Mouse (Mus musculus) mesoderm, embryonic 11.5 days (tissue): Measurements from ENCODE around the gene Myd88.

ENCODE experiments used
- DNase-seq: peaks from one replicate; pipeline ENCODE4 v3.0.0-alpha.2; 2012; ENCODE audit warnings: low read depth, low spot score

Myd88 gene

GRCm38 (mm10) chr9:119340212-119340580, 1.0 kb downstream of the Myd88 start:
- no peak for DNase-seq

DNA sequence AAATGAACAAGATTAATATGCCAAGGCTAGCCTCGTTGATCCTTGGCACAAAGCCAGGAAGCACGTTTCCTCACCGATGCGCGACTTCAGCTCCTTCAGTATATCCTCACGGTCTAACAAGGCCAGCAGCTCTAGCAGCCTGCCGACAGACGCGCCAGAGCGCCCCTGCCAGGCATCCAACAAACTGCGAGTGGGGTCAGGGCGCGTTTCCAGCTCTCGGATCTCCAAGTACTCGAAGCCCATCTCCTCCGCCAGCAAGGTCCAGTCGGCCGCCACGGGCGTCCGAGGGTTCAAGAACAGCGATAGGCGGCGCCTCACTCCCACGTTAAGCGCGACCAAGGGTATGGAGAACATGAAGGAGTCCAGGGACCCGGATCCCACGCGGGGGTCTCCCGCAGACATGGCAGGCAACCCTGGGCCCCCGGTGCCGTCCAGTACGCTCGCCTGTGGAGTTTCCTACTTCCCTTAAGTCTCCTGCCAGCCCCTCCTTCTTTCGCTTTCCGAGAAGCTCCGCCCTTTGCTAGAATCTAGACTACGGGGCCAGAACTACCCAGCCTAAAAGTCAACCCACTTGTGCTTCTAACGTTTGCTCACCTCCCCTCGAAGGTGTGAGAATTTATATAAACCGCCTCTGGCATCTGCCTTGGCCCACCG, 1.5 kb downstream of the Myd88 start, which contains the start of gene Acaa1a:
TSS of gene Acaa1a (plus strand) at position 119 of the 654 bp plus-strand sequence.
- peak; percentile 50 for DNase-seq

DNA sequence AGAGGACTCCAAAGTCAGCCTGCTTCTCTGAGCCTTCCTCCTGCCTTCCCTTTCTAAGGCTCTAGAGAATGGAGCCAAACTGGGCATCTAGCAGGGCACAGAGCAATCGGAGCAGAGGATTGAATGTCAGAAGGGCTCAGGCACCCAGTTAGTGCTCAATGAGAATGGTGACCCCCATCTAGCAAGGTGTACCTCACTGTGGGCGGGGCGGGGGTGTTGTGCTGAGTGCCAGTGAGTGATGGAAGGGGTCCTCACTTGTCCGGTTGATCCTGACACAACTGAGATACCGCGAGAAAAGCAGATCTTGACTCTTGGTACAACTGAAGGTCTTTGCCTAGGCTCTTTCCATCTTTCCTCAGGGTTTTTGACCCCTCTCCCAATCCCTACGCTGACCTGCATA, 2.1 kb downstream of the Myd88 start:
- no peak for DNase-seq

GRCm38 (mm10) chr9:119338350-119338749, 2.9 kb downstream of the Myd88 start:
- no peak for DNase-seq

GRCm38 (mm10) chr9:119337842-119338241, 3.4 kb downstream of the Myd88 start:
- DNase-seq, result no peak

DNA sequence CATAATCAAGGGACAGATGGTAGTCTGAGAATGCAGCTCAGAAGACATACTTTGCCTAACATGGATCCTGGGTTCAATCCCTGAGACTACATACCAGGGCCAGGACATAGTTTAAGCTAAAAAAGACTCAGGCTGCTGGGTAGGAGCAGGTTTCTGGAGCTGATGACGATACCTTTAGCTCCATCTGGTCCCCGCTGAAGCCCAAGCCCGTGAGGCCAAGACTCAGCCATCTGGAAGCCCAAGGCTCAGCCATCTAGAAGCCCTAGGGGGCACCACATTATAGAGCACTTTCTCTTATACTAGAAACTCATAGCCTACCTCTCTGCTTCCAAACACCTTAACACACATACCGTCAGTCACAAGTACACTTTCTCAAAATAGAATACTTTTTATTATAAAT, 5.6 kb downstream of the Myd88 start:
- no peak for DNase-seq

DNA sequence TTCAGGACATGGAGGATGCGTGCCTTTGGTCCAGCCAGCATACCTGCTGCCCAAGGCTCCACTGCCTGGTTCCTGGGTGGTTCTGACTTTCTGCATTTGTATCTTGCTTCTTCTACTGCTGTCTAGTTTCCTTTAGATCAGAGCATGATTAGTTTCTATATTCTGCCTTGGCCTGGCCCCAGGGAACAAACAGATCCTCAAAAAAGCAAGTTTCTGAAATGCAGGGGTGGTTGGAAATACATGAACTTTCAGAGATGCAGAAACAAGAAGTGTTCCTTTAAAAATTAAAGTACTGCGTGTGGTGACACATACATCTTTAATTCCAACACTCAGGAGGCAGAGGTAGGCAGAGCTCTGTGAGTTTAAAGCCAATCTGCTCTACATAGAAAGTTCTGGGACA, 6.4 kb downstream of the Myd88 start:
- no peak for DNase-seq

DNA sequence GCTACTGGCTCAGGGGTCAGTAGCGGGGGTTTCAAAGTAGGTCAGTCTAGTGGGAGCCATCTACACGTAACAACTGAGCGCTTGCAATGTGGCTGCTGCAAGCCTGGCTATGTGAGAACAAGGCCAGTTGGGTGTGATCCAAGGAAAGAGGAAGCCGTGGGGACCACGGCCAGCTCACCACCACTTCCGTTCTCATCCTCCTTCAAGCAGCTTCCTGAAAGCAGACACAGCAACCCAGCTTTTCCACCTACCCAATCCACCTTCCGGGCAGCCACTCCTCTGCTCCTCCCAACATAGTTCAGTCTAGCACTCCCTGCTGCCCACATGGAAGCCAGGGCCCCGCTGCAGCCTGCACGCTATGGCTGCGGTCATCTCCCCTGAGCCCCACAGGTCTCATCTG, 6.9 kb downstream of the Myd88 start:
- no peak for DNase-seq

DNA sequence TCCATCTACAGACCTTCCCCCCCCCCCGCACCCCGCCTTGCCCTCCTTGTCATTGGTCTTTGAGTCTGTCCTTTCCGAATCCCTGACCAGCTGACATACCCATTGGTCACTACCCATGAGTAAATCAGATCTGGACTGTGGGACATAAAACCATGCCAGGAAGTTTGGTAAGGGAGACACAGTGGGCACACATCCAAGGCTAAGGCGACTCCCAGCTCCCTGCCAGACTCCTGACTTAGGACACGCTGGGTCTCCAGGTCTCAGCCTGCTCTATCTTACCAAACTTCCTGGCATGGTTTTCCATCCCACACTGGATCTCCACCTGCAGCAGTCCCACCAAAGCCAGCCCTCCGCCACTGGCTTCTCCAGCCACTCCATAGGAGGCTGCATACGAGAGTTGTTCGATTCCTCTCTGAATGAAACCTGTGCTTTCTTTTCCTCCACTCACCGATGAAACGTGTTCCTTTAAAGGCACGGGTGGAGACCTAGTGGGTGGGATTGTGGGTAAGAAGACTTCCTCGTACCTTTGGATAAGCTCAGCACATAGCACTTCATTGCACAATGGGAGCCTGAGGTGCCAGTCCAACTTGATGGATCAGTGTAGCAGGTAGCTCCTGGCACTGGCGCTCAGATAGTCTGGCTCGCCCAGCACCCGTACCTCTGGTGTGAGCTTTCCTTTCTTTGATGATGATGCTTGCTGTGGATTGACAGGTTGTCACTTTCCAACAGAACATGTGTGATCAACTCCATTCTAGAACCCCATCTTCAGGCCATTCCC, 10.8 kb downstream of the Myd88 start:
- DNase-seq, result no peak

DNA sequence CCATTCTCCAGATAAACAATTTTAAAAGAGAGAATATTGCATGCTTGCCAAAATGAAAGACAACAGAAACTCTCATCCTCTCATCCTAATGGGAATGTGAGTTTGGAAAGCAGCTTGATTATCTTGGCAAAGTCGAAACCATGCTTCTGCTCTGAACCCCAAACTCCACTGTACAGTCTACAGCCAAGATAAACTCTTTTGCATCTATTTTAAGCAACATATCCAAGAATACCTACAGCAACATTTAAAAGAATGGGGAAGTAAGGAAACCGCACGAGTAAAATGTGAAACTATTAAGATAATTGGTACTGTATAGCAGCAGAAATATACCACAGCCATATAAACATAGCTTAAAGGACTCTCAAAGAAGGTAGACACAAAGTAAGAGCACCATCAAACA, 12.7 kb downstream of the Myd88 start:
- no peak for DNase-seq

DNA sequence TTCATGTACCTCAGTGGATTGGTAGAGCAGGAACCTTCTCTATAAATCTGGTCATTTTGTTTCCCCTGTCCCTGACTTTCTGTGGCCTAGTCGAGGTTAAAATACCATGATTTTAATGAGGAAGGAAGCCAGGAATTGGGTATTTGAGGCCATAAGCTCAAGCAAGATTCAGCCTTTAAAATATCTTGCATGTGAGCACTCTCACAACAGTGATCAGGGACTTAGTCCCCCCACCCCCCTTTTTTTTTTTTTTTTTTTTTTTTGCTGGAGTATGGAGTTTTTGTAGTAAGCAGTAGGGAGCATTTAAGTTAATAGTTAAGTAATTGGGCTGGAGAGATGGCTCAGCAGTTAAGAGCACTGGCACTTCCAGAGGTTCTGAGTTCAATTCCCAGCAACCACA, 17.1 kb downstream of the Myd88 start:
- DNase-seq, result no peak

- DNase-seq, result no peak
Observed at GRCm38 (mm10) chr9:119323260-119323645, 18.0 kb downstream of the Myd88 start.

GRCm38 (mm10) chr9:119322289-119323259, 18.6 kb downstream of the Myd88 start, which contains the start of gene Oxsr1:
Oxsr1 (minus strand) TSS chr9:119322427.
- DNase-seq, result peak; percentile 98

- DNase-seq, result peak; percentile 26
Observed at GRCm38 (mm10) chr9:119321392-119322229, 19.6 kb downstream of the Myd88 start.

DNA sequence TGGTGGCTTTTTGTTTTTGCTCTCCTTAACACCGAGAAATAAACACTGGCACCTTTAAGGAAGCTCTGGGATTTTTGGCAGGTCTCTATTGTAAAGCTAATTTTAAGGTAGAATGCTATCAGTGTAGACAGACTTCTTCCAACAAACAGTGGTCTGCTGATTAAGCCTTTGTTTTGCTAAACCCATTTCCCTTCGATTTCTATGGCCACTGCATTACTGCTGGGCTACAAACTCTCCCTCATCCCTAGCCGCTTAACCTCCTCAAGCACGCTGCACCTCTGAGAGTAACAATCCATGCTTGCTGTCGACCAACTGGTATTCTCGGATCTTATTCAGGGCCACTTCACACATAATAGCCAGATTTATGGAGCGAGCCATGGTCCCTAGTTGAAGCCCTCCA, 20.3 kb downstream of the Myd88 start:
- no peak for DNase-seq

DNA sequence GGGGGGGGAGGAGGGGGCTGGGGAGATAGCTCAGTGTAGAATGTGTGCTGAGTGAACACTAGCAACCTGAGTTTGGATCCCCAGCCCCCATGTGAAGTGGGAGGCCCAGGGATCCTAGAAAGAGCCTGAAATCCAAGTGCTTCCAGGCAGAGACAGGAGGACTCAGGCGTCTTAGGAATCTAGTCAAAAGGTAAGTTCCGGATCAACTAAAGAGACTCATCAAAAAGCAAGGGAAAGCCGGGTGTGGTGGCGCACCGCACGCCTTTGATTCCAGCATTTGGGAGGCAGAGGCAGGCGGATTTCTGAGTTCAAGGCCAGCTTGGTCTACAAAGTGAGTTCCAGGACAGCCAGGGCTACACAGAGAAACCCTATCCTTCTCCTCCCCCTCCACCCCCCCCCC, 20.8 kb downstream of the Myd88 start:
- DNase-seq, result no peak

- no peak for DNase-seq
Observed at GRCm38 (mm10) chr9:119318891-119319290, 22.3 kb downstream of the Myd88 start.

DNA sequence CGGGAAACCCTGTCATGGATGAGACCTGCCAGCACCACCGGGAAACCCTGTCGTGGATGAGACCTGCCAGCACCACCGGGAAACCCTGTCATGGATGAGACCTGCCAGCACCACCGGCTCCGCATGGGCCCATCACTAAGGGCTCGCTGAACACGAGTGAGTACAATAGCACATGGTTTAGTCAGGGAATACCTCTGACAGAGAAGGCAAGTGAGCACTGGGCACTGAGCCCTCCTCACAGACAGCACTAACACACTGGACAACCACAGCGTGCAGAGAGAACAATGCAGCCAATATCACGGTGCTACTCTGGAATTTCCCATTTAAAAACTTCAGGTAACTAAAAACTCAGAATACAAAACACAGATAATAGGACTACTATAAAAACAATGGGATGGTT, 28.1 kb downstream of the Myd88 start:
- DNase-seq, result no peak

DNA sequence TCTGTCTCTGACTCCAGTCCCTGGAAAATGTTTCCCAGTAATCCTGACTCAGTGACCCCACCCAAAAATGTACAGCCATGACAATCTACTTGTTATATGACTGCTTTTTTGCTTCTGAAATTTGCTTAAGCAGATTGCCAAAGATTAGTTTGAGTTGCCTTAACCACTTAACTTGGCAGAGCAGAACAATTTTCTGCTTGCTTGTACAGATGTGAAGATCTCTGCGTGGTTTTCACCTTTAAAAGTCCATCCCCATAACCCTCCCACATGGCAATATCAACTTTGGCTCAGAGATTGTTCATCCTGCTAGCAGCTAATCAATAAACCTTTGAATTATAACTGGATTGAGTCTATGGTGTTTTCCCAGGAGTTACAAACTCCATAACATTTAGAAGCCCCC, 32.1 kb downstream of the Myd88 start:
- no peak for DNase-seq

DNA sequence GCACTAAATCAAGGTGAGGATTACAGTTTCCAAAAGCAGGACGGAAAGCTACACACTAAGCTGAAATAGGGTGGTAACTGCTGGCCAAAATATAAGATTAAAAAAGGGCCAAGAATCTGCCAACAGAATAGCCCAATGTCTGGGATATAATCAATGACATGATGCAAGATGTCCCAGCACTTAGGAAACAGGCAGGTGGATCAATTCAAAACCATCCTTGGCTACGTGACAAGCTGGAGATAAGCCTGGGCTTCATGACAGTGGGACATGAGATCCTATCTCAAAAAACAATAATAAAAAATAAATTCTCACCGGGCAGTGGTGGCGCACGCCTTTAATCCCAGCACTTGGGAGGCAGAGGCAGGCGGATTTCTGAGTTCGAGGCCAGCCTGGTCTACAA, 35.3 kb downstream of the Myd88 start:
- DNase-seq, result no peak

GRCm38 (mm10) chr9:119298563-119298962, 42.6 kb downstream of the Myd88 start:
- DNase-seq, result no peak
